Mouse (Mus musculus) cerebellum, adult 11 months (tissue): ENCODE measurements around the gene Dedd2.
"Not testable (repeated sequence)": the region's sequence is repeated elsewhere in the genome, so short reads cannot be mapped to it uniquely, and the experiment has no call there.

Experiments
- DNase-seq: peaks from one replicate; pipeline ENCODE4 v3.0.0; 2022

Gene Dedd2

DNA sequence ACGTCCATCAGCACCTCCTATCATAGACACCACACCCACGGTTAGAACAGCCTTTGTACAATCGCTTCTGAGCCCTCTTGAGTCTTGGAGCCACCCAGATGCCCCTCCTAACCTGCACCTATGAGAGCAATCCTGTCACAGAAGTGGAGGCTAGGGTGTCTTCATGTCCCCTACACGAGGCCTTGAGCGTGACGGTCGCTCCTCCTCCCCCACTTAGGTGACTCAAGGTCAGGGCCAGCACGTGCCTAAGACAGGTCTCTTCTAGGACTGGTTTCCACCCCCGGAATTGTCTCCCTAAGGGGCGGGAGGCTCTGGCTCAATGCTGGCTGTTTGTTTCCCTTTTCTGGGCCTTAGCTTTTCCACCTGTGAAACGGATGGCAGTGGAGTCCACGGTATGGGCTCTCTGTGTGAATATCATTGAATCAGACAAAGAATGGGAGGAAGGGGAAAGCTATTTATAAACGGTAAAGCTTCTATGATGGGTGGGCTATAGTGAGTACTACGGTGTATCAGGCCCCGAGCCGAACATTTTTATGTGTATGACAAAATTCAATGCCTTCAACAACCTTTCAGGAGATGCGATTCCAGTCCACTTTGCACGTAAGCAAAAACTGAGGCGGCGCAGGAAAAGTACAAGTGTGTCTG is at the start of gene Dedd2:
Gene Dedd2, minus strand, starts transcription at position 159 of the 645 bp plus-strand sequence.
- DNase-seq = no peak

DNA sequence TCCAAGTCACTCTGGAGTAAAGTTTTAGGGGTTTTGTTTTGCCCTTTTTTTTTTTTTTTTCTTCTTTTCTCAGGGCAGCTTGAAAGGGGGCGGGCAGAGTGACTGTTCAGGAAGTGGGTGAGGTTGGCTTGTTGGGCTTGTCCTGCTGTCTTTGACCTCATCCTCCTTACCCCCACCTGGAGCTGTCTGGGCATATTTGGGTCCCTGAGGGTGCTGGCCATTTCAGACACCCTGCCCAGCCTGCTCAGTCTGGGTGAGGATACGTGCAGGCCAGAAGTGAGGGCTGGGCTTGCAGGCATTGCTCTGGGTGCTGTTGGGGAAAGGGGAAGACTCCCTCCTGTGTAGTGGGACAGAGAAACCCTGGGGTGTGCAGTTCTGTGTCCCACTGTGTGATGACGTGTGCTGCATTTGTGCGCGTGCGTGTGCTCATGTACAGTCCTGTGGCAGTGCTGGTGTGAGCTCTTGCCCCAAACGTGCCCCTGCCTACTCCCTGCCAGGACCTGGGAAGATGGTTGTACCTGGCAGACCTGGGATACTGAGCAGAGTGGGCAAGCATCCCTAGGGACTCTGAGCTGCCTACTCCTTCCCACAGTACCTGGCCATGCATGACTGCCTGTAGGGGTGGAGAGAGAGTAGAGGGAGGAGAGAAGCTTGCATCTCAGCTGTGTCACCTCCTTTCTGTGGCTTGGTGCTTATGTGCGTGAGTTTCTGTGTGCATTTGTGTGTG is 49.3 kb upstream of the Dedd2 start:
- DNase-seq = peak; percentile 27

DNA sequence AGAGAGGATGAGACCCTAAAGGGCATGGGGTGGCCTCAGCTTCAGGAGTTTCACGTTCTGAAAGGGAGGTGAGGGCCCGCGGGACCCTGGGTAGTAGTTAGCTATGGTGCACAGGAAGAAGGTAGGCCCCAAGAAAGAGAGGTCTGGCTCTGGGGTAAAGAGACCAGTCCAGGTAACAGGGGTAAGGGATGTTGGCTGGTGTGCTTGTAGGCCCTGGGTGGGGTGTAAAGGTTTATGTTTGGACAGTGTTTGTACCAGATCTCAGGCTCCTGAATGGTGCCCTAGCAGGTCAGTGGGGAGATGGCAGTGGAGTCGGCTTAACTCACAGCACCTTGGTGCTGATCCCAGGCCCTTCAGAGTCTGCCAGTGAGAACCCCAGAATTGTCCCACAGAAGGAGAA is 48.6 kb upstream of the Dedd2 start:
- DNase-seq = peak; percentile 32

DNA sequence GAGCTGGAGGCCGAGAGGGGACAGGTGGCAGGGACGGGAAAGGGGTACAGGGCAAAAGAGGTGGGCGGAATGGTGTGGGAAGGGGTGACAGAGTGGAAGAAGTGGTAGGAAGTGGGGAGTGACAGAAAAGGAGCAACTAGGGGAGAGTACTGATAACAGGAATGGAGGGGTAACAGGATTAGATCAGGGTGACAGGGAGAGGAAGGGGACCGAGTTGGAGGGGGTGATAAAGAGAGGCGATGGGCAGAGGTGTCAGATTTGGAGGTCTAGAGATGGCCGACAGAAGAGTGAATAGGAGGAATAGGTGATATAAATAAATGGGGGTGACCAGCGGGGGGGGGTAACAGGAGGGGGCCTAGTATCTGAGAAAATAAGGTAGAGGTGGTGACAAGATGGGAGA is 48.2 kb upstream of the Dedd2 start:
- no peak for DNase-seq

DNA sequence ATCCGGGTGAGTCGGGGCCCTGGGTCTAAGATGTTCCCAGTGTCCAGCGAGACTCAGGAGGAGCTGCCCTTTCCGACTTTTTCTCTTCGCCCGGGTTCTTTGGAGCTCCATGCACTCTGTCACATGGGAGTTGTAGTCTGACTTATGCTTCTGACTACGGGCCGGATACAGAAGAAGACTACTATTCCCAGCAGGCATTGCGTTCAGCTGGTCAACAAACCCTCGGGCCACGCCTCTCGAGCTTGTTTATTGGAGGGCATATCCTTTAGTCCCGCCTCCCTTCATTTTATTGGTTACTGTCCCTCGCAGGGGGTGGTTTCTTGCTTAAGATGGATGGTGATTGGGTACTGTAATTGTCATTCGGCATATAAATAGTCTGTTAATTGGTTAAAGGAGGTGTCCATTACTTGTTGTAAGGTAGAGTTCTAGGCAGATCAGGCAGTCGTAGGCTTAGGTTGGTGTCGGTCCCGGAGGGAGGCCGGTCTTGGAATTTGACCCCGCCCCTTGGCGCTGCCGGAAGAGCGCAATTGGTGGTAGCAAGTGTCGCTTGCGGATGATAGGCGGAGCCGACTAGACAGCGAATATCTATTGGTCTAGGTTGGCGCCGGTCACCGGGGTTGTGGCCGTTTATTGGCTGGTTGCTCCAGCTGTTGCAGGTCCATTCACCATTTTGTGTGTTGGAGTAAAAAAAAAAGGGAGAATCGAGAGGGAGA is 47.5 kb upstream of the Dedd2 start:
- DNase-seq = peak; percentile 100

DNA sequence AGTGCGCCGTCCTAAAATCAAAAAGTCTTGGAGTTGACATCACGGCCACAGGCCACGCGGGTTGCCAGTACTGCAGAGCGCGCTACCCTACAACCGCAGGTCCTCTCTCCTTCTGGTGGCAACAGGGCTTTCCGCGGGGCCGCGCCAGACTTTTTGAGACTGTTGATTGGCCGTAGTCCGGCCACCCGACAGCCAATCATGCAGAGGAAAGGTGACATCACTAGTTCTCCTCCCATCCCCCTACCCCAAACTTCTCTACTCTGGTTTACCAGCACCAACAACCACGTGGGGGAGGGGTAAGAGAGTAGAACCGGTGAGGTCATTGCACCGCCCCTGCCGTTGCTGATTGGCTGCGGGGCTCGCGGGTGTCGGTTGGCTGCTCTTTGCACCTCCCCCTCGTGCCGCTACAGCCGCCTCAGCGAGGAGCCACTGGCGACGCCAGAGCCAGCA is 46.9 kb upstream of the Dedd2 start, which contains the start of gene Cic:
Gene Cic, plus strand, starts transcription at position 404 of the 450 bp plus-strand sequence.
- peak; percentile 99 for DNase-seq

DNA sequence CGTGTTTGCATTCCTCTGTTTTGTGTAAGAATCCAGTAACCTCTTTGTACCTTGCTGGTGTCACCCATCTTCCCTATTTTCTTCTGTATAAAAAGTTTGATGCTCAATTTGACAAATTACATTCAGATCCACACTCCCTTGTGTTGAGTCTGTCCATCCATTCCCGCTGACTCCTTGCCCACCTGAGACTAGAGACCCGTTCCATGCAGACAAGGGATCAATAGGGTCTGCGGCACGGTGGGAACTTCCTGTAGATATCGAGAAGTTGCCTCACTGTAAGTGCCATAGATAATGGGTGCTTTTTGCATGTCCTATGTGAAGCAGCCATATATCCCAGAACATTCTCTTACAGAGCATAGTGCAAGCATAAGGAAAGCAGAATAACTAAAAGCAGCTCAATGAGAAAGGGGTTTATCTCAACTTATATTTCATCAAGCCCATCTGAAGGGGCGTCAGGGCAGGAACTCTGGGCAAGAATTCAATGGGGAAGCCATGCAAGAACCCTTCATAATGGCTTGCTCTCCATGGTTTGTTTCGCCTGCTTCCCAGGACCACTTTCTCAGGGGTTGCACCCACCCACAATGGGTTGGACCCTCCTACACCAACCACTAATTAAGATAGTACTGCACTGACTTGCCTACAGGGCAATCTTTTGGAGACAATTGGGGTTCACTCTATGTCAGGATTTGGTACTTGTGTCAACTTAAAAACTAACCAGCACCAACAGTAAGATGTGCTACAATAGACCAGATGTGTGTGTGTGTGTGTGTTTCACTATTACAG is 46.0 kb upstream of the Dedd2 start:
- peak; percentile 25 for DNase-seq

DNA sequence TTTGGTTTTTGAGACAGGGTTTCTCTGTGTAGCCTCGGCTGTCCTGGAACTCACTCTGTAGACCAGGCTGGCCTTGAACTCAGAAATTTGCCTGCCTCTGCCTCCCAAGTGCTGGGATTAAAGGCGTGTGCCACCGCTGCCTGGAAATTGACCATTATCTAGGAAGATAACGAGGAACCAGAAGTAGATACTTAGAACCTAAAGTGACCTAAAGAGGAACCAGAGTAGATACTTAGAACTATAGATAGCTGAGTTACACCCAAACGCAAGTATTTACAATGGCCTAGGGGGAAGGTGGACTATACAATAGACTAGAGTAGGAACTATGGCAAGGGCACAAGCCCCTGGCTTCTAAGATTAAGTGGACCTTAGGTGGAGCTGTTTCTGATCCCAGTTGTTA is 45.3 kb upstream of the Dedd2 start:
- DNase-seq = not testable (repeated sequence)

DNA sequence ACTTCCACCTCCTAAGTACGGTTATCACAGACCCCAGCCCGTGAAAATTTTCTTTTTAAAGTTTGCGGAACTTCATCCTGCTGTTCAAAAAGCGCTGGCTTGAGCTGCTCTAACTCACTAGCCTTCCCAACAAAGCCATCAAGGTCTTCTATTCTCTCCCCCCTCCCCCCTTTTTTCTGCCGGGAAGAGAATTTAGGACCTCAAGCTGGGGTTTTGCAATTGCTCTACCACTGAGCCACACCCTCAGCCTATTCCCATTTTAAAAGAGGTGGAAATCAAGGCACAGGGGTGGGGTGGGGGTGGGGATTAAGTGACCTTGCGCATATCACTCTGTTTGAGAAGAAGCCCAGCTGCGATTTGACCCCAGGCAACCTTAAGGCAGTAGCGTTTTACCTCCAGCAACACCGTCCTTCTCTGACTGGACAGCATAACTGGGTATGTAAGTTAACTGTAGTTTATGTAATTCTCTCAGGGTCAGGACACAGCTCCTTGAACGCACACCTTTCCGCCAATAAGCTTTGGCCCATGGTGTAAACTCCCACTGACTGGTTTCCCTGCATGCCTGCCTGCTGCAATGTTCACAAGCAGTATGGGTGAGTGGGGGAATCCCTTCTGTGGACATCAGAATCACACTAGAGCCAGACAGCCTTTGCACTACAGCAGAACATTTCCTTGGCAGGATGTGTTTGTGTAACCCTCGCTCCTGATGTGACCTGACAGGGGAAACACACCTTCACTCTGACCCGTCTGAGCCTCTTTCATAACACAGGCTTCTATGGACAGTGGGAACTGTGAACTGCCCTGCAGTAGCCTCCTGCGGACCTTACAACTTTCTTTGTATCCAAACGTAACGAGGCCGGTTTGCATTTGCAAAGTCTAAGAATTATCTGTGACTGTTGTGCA is 43.8 kb upstream of the Dedd2 start:
- DNase-seq = no peak

DNA sequence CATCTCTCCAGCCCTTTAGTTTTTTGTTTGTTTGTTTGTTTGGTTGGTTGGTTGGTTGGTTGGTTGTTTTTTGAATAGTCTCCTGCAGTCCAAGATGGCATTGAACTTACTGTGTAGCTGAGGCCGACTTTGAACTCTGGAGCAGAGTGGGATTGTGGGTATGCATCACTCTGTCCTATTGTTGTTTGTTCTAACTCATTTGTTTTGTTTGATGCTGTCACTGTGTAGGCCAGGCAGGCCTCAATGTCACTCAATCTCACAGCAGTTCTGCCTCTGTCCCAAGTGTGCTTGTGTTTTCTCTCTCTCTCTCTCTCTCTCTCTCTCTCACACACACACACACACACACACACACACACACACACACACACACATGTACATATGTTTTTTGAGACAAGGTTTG is 41.5 kb upstream of the Dedd2 start:
- no peak for DNase-seq

DNA sequence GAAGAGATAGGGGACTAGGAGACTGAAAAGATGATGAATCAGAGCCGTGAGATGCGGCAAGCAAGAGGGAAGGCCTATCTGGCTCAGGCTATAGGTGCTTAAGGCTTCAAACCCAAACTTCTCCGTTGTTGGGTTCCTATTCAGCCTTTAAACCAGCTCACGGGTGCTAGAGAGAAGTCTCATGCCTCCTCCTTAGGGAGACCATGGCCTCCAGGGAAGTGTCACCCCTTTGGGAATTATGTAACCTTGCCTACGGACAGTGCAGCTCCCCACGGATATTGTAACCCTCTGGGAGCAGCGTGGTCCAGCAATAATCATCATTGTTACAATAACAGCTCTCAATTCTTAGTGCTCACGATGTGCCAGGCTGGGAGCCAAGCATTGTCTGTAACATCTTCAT is 31.4 kb upstream of the Dedd2 start:
- DNase-seq = no peak

DNA sequence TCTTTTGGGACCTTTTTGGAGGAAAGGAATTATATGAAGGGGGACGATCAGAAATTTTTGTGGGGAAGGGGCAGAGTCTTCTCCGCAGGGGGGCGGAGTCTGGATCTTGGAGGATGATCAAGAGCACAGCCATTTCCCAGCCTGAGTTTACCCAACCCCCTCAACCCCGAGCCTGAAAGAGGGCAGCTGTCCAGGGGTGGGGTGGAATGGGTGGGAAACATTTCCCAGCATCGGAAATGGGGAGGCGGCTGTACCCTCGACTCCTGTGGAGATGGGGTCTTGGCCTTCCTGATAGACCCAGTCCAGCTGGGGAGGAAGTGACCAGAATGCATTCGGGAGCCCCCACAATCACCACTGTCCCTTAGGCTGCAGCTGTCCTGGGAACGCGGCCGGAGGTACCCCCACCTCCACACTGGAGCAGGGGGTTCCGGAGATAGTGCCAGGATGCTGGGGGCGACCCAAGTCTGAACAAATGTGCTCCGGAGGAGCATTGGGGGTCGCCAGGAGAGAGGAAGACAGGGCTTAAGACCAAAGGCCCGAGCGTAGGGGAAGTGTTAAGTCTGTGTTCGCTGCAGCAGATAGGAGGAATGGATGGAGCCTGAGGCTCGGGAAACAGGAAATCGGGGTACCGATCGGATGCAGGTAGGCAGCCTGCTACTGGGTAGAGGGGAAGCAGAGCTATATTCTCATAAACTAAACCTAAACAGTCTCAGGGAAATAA is 30.8 kb upstream of the Dedd2 start:
- DNase-seq = peak; percentile 63

DNA sequence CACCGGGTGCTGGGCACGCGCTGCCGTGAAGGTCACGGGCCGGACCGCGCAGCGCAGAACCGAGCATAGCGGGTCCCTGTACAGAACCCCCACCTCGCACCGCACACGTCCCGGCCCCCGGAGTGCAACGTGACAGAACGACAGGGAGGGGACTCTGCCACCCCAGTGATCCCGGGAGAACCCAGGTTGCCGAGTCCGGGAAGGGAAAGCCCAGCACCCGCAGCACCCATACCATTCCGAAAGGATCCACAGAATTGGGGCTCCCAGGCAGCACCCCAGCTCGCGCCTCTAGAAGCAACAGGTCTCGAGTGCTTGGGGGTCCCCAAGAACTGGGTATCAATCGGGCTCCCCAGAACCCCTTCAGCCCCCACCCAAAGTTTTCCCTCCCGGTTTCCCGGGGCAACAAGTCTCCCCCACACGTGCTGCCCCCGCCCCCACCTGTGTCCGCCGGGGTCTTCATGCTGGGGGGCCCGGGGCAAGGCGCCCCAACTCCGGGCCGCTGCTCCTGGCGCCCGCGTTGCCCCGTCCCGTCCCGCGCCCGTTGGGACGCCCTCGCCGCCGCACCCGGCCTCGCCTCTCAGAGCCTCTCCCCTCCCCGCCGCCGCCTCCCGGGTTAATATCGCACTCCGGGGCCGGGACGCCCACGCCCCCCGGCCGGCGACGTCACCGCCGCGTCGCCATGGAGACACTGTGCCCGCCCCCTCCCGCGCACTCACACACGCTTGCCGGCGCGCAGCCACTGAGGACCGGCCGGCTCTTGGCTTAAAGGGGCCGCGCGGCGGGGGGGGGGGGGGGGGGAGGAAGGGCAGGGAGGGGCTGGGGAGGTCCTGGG is 29.9 kb upstream of the Dedd2 start, which contains the start of gene Erf:
Gene Erf, minus strand, starts transcription at position 621 of the 832 bp plus-strand sequence.
- DNase-seq = peak; percentile 92

DNA sequence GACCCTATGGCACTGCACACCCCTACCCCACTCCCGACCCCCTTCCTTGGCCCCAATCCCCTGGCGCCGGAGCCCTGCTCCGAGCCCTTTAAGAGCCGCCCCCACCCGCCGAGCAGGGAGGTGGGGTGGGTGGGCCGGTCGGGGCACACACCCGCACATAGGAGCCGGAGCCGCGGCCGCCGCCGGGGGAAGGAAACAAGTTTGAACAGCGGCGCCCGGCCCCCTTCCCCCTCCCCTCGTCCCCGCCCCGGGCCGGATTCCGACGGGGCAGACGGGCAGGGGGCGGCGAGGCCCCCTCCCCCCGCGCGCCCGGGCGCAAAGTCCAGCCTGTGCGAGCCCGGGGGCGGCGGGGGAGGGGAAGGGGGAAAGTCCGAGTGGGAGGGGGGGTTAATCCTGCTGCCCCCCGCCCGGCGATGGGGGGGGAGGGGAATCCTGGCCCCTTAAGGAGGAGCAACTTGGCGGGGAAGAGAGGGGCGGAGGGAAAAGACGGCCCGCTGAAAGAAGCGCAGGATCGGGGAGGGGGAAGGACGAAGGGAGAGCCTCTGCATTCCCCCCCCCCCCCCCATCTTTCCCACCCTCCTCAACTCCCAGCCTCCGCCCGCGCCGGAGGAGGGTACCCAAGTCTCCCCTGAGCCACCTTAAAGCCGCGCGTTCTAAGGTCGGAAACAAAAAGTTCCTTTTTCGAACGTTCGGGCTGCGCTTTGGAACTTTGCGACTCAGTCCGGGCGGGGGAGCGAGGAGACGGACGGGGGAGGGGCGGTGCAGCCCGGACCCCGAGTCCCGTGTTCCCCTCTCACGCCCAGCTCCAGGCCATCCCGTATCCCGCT is 29.1 kb upstream of the Dedd2 start:
- peak; percentile 62 for DNase-seq

DNA sequence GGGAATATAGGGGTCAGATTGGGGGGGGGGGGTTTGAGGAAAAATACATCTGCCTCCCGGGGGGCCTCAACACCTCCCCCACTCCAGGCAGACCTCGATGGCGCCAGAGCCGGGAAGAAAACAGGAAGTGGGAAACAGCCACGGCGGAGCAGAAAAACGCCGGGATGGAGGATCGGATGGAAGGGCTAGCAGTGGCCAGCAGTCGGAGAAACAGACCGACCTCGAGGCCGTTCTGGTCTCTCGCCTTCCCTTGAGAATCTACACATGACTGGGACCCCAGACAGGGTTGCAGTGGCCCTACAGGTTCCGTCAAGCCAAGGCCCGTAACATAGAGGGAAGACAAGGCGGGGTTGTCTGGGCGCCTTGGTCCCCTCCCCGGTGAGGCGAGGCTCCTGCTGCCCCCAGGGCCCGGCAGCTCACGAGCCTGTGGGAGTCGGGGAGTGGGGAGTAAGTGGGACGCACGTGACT is 28.5 kb upstream of the Dedd2 start:
- DNase-seq = peak; percentile 64

DNA sequence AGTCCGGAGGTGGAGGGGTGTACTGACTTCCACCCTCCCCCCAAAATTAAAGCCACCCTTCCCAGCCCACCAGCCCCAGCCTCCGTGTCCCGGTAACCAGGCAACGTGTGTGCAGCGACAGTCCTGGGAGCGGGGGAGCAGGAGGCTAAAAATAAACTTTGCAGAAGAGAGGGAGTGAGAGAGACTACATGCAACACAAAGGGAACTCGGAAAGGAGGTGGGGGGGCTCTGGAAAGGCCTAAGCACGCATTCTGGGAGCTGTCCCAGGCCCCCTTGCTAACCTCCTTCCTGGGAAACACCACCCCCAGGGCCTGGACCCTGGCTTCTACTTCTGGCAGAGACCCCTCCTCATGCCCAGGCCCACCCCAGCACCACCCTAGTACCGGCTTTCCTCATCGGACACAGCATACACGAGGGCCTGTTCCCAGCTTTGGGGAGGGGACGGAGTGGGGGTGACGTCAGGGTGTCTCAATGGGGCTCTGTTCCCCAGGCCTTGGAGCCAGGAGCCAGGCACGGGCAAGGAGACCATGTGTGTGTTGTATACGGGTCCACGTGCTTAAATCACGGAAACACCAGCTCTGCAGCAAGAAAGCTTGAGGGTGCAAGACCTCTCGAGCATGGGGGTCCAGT is 27.7 kb upstream of the Dedd2 start:
- DNase-seq = peak; percentile 50

DNA sequence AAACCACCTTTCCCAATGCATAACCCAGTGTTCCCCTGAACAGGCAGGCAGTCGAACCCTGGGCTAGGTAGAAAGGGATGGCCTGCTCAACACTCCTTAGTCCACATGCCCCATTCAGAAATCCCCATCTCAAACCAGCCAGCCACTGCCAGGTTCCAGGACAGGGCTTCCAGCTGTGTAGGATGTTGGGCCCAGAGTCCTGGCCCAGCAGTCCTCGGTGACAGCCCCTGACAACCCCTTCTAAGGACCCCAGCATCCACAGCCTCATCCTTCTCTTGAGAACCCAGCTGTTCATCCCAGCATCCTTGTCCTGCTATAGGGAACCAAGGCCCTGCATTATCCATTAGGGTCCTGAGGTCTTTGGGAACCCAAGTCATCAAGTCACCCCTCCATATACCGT is 27.1 kb upstream of the Dedd2 start:
- peak; percentile 14 for DNase-seq

DNA sequence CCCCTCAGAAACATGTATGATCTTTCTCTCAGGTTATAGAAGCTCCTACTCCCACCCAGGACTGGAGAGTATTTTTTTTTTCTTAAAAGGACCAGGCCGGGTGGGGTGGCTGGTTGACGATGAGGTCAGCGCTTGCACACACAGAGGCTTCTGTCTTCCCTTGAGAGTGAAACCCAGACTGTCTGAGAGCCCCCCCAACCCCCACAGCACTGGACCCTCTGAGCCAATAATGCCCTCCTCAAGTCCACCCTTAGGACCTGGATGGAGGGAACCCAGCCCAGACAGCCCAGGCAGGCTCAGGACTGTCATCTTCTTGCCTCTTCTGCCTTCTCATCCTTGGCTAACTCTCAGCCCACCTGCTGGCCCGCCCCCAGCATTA is 26.3 kb upstream of the Dedd2 start:
- DNase-seq = no peak
